Mouse (Mus musculus): ENCODE measurements around the gene Sez6l2.

DNA sequence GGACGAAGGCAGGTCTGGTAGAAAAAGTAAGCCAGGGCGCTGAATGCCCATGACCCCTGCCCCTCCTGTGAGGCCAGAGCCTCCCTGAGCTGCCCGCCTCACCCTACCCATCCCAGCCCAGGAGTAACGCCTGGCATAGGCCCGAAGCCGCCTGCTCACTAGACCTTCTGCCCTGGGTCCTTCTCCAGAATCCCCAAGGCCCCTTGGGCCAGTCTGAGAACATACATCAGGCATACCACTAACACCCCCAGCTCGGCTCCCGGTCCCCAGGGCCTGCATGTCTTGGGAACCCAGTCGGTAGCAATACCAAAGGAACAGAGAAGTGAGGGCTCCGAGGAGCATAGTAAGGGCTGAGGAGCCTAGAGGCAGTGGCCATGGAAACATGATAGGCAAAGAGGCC is 1.7 kb upstream of the Sez6l2 start:
- TF ChIP-seq CEBPB (IDR thresholded peaks at IDR 0.05; ENCODE audit: insufficient read depth, poor library complexity, severe bottlenecking) (no peak), MAX (IDR thresholded peaks at IDR 0.05; ENCODE audit: low read depth) (no peak), POLR2A (IDR thresholded peaks at IDR 0.05; ENCODE audit: insufficient read length, low read depth) (no peak), REST (IDR thresholded peaks at IDR 0.05; ENCODE audit: insufficient read depth, insufficient read length) (no peak), USF1 (IDR thresholded peaks at IDR 0.05; ENCODE audit: low read depth) (no peak), TCF12 (IDR thresholded peaks at IDR 0.05; ENCODE audit: insufficient read depth, poor library complexity, severe bottlenecking) (no peak), SRF (IDR thresholded peaks at IDR 0.05; ENCODE audit: control insufficient read depth, insufficient read length, low read depth) (no peak)
